Mouse (Mus musculus) cerebral cortex, adult 2 months (tissue): ENCODE results near the gene Fbxo9.

ENCODE experiments used
- WGBS: fragments of 180-500 bp; shearing (Covaris S2); methylation state at CpG from one replicate; pipeline ENCODE4 v1.1.7; 2018; 5-methylcytosine and 5-hydroxymethylcytosine counted together

The Fbxo9 gene

DNA sequence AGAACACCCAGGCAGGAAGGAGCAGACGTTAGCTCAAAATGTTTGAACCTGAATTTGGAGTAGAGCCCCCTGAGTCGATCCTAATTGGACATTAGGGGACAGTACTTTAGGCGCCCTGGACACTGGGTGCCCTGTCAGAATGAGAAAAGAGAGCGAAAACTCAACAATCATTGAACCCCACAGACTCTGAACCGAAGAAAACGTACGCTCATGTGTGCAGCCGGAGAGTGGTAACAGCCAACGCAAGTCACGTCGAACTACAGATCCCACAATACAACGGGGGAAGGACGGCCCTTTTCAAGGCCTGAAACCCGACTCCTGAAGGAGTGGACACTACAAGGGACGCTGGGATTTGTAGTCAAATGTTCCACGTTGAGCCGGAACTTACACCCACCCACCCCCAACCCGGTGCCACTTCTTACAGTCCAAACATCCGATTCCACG lies at the start of gene Fbxo9, which contains the start of gene Ick:
Gene Fbxo9 (minus strand): TSS at position 270 of the 444 bp plus-strand sequence.
Gene Ick (plus strand): TSS at position 397 of the 444 bp plus-strand sequence.
- under 1% methylated on average over 20 of the region's 20 CpGs for WGBS

DNA sequence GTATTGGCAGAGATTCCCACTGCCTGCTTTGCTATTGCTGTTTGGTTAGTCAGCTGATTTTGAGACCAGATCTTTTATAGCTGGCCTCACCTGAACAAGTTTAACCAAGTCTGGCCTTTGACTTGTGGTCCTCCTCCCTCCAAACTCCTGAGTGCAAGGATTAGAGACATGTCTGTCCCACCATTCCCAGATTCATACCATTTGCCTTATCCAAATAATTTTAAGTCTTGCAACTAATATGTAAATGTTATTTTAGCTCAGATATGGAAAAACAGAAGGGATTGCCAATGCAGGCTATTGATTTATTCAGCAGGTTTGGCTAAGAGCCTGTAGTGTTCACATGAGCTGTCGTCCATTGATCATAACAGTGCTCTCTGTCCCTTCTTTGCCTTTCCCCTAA lies 48.4 kb upstream of the Fbxo9 start:
- 73% methylated on average over 1 of the region's 1 CpGs for WGBS

DNA sequence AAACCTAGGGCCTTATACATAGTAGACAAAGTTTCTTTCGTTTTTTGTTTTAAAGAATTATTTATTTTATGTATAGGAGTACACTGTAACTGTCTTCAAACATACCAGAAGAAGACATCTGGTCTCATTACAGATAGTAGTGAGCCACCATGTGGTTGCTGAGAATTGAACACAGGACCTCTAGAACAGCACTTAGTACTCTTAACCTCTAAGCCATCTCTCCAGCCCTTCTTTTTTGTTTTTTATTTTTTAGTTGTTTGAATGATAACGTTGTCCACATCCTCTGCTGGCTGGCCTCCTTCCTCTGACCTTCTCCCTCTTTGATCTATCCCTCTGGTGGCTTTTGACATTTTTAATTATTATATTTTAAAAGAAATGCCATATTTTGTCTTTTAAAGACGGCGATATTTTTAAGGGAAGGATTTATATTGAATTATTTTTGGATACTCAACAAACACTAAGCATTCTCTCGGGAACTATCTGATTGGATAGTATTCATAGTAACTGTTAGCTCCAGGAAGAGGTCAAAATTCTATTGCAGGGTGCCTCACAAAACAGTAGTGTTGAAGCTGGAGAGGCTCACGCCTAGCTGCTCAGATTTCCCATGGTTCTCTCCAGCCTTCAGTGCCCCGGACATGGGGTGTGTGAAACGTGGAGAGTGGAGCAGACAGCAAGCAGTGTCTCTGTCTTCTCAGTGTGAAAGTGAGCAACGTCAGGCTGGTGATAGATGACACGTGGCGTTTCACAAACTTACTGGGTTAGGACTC lies 45.5 kb upstream of the Fbxo9 start:
- WGBS: 77% methylated on average over 11 of the region's 11 CpGs

DNA sequence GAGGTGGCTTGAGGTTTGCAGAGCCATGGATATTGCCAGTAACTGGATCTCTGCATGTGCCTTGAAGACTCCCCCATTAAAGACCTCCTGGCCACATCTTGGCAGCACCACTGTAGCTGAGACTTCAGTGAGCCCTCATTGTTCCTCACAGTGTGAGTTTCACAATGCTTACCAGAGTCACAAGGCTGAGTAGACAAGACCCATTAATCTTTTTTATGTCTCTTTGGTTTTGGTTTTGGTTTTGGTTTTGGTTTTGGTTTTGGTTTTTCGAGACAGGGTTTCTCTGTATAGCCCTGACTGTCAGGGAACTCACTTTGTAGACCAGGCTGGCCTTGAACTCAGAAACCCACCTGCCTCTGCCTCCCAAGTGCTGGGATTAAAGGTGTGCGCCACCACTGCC lies 40.9 kb upstream of the Fbxo9 start:
- 78% methylated on average over 2 of the region's 2 CpGs for WGBS

DNA sequence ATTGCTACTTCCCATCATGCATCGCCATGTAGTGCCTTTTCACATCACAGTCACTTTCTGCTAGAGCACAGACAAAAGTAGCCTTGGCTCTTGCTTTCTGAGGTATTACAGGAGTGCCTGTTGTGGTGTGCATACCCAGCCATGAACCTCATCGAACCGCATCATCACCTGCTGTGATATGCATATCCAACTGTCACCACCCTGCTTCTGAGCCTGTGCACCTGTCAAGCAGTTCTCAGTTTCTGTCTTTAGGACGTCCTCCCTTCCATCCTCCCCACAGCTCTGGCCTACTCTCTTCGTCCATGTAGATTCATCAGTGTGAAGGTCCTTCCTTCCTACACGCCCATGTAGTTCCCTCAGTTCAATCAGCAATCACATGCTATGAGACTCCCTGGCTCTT lies 39.3 kb upstream of the Fbxo9 start:
- WGBS: 82% methylated on average over 6 of the region's 6 CpGs

DNA sequence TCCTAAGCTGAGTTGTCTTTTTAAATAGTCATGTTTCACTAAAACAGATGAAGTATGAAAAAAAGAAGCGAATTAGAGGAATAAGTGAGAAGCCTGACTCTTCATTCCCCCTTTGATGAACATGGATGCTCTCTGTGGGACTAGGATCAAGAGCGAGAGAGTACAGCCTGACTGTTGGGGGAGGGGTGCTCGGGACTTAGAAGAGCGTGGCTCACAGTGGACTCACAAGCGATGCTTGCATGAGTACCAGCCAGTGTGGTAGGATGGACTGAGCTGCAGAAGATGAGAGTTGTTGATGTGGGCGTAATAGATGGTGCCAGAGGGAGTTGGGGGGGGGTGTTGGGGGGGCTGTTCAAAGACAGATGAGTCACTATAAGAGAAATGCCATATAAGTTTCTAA lies 37.8 kb upstream of the Fbxo9 start:
- 49% methylated on average over 6 of the region's 6 CpGs for WGBS

DNA sequence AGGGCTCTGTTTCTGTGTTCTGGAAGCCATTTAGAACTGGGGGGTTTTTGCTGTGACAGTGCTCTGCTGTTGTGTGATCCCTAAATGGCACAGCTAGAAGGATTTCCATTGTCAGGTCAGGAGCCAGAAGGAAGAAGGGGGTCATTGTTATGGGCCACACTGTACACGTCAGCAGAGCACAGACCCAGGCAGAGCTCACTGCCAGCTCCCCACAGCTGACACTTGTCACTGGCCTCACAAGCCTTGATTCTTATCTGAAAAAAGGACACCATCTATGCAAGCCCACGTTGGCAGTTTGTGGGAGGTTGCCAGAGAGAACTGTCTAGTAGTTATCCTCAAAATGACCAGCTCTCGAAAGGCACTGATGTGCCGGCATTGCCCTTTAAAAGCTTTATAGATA lies 37.2 kb upstream of the Fbxo9 start:
- 40% methylated on average over 4 of the region's 4 CpGs for WGBS

DNA sequence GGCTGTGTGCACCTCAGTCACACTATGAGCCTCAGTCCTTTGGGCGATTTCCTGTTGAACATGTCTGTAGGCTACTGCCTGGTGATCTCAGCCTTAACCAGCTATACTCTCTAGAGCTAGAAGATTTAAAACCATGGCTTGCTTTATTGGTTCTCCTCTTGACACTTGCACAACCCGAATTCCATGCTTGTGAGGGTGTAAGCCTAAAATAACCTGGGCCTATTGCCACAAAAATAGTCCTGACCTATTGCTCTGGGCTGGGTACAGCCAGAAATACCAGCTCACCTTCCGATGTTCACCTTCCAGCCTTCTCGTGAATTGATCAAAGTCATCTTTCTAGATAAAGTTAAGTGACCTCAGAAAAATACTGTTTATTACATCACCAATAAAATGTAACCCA lies 30.6 kb upstream of the Fbxo9 start:
- 85% methylated on average over 4 of the region's 4 CpGs for WGBS

DNA sequence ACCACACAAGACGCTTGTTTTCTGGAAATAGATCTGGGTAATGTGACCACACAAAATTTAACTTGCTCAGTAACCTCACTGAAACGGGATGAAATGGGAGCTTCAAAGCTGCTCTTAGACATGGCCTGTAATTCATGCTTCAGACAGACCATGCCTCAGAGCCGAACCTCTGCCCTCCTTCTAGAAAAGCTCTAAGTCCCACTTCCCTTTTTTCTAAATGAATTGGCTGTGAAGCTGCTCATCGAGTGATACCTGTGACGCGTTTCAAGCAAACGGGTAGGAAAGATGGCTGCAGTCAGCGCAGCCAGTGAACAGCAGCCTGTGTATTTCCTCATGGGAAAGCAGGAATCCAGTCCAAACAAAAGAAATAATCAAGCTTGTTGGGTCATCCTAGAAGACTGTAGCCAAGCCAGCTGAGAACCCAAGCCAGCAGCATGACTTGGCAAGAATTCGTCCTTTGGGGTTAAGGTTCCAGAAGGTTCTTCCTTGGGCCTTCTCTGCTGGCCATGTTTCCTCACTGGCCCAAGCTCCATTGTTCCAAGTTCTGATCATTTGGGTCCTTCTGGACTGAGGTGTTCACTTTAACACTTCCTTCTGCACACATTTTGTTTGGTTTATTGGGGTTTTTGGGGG lies 29.3 kb upstream of the Fbxo9 start:
- 68% methylated on average over 9 of the region's 9 CpGs for WGBS

DNA sequence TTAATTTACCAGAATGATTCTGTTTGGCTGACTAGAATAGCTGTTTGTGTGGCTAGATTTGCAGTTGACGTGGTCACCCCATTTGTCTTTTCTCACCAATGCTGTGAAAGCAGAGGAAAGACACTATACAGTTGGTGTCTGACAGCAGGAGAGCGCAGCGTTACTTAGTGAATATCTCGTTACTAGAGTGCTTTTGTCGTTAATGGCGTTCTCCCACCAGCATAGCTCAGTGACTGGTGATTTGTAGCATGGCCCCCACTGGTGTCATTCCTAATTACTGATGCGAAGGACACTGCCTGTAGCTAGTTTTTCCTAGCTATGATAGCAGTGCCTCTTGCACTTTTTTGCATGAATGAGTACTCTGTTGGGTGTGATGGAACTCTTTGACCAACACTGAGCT lies 26.8 kb upstream of the Fbxo9 start:
- WGBS: 67% methylated on average over 7 of the region's 7 CpGs

DNA sequence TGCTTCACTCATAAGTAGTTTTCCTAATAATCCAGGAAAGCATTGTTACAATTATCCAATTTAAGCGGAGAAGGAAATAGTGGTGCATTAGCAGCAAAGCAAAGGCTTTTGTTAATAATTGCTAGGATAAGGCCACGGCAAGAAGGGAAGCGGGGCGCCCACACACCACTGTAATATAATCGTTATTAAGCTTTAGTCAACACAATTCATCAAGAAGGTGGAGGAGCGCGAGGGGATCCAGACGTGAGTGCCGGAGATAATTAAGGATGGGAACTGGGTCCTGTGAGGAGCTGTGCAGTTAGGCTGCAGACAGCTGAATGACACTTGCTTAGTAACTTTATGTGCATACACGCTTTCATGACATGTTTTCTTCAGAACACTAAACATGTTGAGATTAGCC lies 17.8 kb upstream of the Fbxo9 start:
- WGBS: 72% methylated on average over 10 of the region's 10 CpGs

DNA sequence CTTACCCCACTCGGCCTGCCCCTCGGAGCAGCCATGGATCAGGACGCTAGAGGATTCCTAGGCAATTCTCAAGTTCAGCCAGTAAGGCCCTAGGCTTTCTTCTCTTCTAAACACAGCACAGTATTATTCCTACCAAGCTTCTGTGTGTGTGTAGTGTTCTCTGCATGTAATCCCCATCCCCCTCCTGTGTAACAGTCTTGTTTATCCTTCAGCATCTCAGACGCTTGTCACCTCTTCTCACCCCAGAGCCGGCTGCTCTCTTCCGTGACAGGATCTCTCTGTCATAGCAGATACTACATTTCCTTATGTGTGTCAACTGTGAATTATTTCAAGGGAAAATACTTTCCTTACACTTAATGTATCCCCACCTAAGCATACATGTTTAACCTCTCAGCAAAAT lies 17.1 kb upstream of the Fbxo9 start:
- 68% methylated on average over 6 of the region's 6 CpGs for WGBS

DNA sequence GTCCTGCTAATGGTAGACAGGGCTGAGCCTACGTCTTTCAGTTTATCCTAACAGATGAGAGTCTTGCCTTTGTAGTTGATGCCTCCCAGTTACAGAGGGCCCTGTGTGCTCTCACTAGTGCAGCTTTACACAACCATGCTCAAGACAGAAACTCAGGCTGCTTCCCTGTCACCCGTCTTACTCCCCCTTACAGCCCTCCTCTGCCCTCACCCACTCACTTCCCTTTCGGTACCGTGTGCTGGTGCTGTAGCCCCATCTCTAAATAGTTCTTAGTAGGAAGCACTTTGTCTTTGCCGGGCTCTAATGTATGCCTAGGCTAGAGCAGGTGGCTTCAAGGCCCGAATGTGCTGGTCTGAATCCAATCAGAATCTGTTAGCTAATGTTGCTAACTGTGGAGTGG lies 15.4 kb upstream of the Fbxo9 start:
- 32% methylated on average over 6 of the region's 6 CpGs for WGBS

DNA sequence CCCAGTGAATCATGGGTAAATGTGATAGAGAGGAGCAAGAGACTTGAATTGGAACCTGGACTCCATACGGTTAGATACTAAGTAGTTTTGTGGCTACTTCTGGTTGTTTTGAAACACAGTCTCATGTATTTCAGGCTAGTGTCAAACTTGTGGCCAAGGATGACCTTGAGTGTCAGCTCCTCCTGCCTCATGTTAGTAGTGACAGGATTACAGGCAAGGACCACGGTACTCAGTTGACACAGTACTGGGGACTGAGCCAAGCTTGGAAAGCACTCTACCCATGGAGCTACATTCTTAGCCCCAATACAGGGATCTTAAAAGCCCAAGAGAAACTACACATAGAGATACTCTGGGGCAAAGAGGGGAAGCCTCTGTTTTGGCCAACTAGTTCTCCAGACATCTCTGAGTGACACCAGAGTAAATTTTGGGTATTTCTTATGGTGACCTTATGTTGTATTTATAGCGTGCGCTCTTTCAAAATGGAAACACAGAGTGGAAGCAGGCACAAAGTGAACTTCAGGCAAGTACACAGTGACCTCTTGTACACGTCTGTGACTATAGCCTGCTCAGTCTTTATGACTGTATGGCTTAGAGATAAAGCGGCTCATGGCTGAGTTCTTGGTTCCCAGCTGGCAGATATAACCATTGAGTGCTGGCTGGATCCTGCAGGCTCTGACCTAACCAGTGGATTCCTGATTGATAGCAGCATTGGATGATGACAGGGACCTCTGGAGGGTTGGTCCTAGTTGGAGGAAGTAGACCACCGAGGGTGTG lies 14.3 kb upstream of the Fbxo9 start:
- 87% methylated on average over 7 of the region's 7 CpGs for WGBS

DNA sequence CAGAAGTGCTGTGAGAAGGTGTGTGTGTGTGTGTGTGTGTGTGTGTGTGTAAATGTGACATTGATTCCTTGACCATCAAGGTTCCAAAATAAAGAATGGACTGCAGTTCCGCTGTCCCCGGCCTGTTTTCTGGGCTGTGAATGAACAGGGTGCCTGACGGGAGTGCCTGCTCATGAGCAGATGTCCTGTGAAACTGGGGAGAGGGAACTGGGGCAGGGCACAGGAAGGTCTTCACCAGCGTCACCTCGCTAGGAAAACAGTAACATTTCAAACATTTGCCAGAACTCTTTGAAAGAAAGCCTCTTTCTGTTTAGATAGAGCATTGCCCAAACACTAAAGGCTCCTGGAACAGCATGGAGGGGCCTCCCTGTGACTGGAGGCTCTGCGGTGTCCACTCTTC lies 13.1 kb upstream of the Fbxo9 start:
- WGBS: 54% methylated on average over 6 of the region's 6 CpGs

DNA sequence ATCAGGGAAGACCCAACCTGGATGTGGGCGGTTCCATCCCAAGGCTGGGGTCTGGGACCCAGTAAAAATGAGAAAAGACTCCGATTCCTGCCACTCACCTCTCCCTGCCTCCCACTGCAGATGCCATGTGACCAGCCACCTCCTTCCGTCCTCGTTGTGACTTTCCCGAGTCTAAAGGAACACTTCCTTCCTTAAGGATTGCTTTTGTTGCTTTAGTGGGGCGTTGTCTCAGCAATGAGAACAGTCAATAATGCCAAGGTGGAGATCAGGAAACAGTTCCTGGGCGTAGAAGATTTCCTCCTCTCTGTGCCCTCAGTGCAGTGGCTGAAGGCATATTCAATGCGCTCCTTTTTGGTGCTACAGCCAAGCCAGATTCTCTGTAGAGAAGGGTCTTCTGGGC lies 12.5 kb upstream of the Fbxo9 start:
- WGBS: 59% methylated on average over 8 of the region's 8 CpGs

DNA sequence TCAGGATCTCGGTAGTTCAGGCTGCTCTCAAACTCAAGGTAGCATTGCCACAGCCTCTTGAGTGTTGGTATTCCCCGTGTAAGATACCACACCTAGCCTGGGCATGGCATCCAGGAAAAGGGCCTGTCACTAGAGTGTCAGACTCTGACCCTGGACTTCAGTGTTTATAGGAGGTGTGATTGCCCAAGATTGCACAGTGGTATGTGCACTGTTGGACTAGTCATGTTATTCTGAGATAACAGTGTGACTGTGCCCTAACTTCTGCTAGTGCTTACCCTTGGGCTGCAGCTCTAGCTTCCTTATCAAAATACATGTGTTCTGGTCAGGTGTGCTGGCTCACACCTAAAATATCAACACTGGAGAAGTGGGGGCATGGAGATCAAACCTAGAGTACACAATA lies 8.8 kb upstream of the Fbxo9 start:
- WGBS: 90% methylated on average over 2 of the region's 2 CpGs

DNA sequence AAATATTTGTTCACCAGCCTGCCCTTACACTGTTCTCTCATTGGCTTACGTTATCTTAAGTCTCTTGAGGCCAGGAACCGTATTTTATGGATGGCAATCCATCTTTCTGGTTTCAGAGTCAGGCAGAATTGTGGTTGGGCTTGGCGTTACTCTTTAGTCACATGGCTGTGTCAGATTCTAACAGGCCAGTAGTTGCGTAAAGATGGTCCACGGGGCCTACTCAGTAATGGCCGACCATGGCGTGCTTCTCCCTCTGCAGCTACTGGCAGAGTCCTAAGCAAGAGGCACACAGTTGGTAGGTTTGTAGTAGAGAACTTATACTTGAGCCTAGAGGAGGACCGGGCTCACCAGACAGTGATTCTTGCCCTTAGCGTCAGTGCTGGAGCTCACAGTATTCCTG lies 6.9 kb upstream of the Fbxo9 start:
- WGBS: 70% methylated on average over 9 of the region's 9 CpGs

DNA sequence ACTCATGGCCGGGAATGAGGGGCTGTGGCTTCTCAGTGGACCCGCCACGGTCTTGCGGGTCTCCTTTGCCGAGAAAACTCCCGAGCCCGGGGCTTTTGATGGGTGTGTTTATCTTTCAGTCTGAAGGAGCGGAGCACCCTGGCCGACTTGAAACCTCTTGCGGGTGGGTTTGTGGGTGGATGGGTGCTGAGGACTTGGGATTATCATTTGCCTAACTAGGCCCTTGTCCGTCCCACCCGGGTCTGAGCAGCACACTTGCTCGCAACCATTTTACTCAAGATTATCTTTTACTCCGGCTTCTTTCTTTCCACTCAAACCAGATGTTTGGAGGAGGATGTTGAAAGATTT lies 4.6 kb upstream of the Fbxo9 start:
- WGBS: 1% methylated on average over 14 of the region's 14 CpGs

DNA sequence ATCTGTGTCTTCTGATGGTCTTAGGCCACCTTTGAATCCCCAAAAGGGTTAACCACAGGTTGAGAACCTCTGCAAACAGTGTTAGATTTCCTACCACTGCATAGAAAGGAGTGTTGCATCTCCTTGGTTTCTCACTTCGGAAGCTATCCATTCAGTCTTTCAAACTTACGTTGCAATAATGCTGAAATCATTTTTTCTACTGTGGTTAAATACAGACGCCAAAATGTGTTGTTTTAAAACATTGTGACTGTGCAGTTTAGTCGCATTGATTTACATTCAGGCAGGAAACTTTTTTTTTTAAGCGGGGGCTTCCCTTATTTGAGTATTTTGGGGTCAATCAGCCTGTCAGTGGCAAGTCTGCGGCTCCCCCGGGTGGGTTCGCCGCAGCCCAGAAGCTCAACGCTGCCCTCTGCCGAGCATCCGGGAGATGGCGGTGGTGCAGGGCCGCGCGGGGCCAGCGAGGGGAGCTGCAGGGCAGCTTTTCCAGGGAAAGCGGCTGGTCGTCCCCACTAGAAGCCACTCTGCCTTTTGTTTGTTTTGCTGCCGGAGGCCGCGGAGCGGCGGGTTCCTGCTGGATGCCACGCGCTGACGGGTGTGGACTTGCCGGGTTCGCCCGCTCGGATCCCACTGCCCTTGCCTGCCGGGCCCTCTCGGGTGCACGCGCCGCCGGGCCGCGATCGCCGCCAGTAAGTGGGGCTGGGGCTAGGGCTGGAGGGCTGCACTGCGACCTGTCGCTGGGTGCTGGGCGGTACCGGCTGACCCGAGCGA lies 4.1 kb upstream of the Fbxo9 start:
- WGBS: under 1% methylated on average over 47 of the region's 47 CpGs

DNA sequence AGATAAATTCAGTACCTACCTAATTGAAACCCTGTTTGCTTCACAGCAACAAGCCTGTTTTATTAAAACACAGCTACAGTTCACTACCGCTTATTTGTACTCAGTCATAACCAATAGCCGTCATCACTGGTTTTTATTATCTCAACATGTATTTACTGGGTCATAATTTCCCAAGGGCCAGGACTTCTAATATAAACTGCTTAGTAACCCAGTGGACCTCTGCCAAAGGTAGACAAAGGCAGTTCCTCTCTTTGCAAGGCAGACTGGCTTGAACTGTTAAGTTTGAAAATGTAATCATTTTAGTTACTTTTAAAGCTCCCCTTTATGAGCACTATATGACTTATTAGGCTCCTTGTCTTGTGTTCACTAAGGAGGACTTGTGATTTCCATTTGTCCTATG lies 2.6 kb upstream of the Fbxo9 start:
- 85% methylated on average over 2 of the region's 2 CpGs for WGBS

DNA sequence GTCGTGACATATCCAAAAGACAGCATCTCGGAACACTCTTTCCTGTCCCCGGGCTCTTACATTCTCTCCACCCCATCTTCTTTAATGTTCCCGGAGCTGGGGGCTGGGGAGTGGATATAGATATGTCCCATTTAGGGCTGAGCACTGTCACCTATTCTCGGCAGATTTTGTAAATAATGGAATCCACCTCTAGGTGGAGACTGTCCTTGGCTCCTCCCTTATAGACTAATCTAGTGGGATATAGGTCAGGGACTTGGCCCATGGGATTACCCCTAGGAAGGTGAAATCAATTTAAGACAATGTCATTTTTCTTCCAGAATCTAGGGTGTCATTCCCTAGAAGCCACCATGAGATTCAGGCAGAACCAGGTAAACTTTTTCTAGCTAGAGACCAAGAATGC lies 791 bp upstream of the Fbxo9 start:
- 47% methylated on average over 5 of the region's 5 CpGs for WGBS
